Comparison of ENCODE assay signal across 12 mouse cellular contexts in genomic region chr5:104407541-104408231, GRCm38 (mm10). TPM values are rescaled to one million over a fixed set of nuclear protein-coding genes. Genes with fewer than 3 reads are reported as not detected.
DNase-seq lines count a peak whose midpoint lies in the region; ATAC-seq and TF ChIP-seq lines count a peak whose summit lies in the region.
"Had no signal": no experiment of that assay in that cellular context is flagged by ENCODE, and none has a peak within 500 bp of the region (broad histone marks: within the 10 kb centered on the region; RNA-seq: fewer than 3 reads in every experiment).

No protein-coding gene starts in this region.

- no peaks in the 10 kb centered on the region for H3K36me3 ChIP-seq in stomach, postnatal 0 days (ENCODE audit: control insufficient read depth, insufficient read depth, low read length)
- H3K36me3 ChIP-seq: heart, embryonic 12.5 days; liver, embryonic 15.5 days had no signal

- intact Hi-C loops in heart, postnatal 10 days (cut with DNase I), result no loop called here

- no peak overlapping the region for H3K4me3 ChIP-seq in stomach, postnatal 0 days (ENCODE audit: low read depth, low read length)
- H3K4me3 ChIP-seq: heart, embryonic 12.5 days; liver, embryonic 15.5 days had no signal

- no peaks in the 10 kb centered on the region for H3K4me1 ChIP-seq in stomach, postnatal 0 days (replicated peaks; ENCODE audit: control insufficient read depth, insufficient read depth)
- H3K4me1 ChIP-seq: liver, embryonic 15.5 days had no signal

- 0 out of 2 replicates have a peak overlapping the region, but pooled peaks have one; percentile 45 for H3K27ac ChIP-seq in stomach, postnatal 0 days (replicated peaks)
- H3K27ac ChIP-seq: liver, embryonic 15.5 days had no signal

- H3K27me3 ChIP-seq in stomach, postnatal 0 days (ENCODE audit: control insufficient read depth, insufficient read depth, low read length), result no peaks in the 10 kb centered on the region
- H3K27me3 ChIP-seq: heart, embryonic 12.5 days; liver, embryonic 15.5 days had no signal

- peak; percentile 23 for DNase-seq in embryo, embryonic 11 days
- no peak for DNase-seq in embryo, embryonic 10.5 days (ENCODE audit: low spot score)
- peak; percentile 47 for DNase-seq in lung, postnatal 36 days
- DNase-seq in lung, adult 18-20 months, result no peak
- peak; percentile 18 for DNase-seq in stomach, postnatal 0 days (ENCODE audit: low spot score)
- DNase-seq in testis, postnatal 10 days (ENCODE audit: low spot score), result no peak
- no peak for DNase-seq in heart, postnatal 10 days

- H3K9me3 ChIP-seq in stomach, postnatal 0 days (ENCODE audit: control insufficient read depth, low read length), result no peaks in the 10 kb centered on the region
- H3K9me3 ChIP-seq: heart, embryonic 12.5 days; liver, embryonic 15.5 days had no signal

- H3K9ac ChIP-seq in stomach, postnatal 0 days (ENCODE audit: low read length), result no peak overlapping the region
- H3K9ac ChIP-seq: heart, embryonic 12.5 days; liver, embryonic 15.5 days had no signal

- 50% methylated on average over 2 of the region's 2 CpGs for WGBS in stomach, postnatal 0 days

- no peak overlapping the region for H3K4me2 ChIP-seq in stomach, postnatal 0 days (replicated peaks; ENCODE audit: low read depth)
- H3K4me2 ChIP-seq: heart, embryonic 12.5 days; liver, embryonic 15.5 days had no signal

- no peak for TF ChIP-seq EP300 in stomach, postnatal 0 days (optimal IDR thresholded peaks at IDR 0.05)

- ATAC-seq in granulocyte monocyte progenitor cell, adult 5-6 weeks (replicated peaks; ENCODE audit: poor library complexity, severe bottlenecking), result peak; percentile 89
- ATAC-seq in stomach, postnatal 0 days (ENCODE audit: low FRiP score, low TSS enrichment), result no peak
- ATAC-seq: activated CD4-positive, CD25-positive, alpha-beta regulatory T cell, adult 4 months; CD4-positive, CD25-positive, alpha-beta regulatory T cell, adult 4 months had no signal

- no peak for TF ChIP-seq CTCF in stomach, postnatal 0 days (IDR thresholded peaks at IDR 0.05; ENCODE audit: low read depth)

RNA-seq across cellular contexts. Expression of gene Spp1, which starts 27.2 kb away (rescaled TPM):
- total RNA-seq in granulocyte monocyte progenitor cell, adult 5-6 weeks (2014; fragmentation: Nextera tagmentation), result 3.7 and 6.6 TPM in 2 replicates
- total RNA-seq in granulocyte monocyte progenitor cell, adult 5-6 weeks (2017), result 2.3 and 14.9 TPM in 2 replicates
- polyA plus RNA-seq in stomach, postnatal 0 days (2015; fragmentation: Nextera tagmentation; extraction: Ambion mirVana), result 198 and 233 TPM in 2 replicates
- under 1 TPM in 1 of 2 experiments, not detected in 1; 0.17 TPM for total RNA-seq in heart, postnatal 10 days (2021)

RNA-seq across cellular contexts. Expression of gene Pkd2, which starts 51.6 kb away (rescaled TPM):
- total RNA-seq in granulocyte monocyte progenitor cell, adult 5-6 weeks (2014; fragmentation: Nextera tagmentation), result 4.3 and 4.8 TPM in 2 replicates
- total RNA-seq in granulocyte monocyte progenitor cell, adult 5-6 weeks (2017), result 3.5 TPM in 2 replicates
- polyA plus RNA-seq in stomach, postnatal 0 days (2015; fragmentation: Nextera tagmentation; extraction: Ambion mirVana), result 5.5 and 6.4 TPM in 2 replicates
- total RNA-seq in heart, postnatal 10 days (2021), result 10 to 100 TPM; 35.3 to 35.9 TPM

Comparison
In these comparisons a context has a peak if more than half of its experiments do, and no peak if none do; other contexts are left out.
1. DNase-seq: peak in embryo, embryonic 11 days (single experiment), lung, postnatal 36 days (single experiment) and stomach, postnatal 0 days (single experiment); none in embryo, embryonic 10.5 days (single experiment), lung, adult 18-20 months (0 of 2), testis, postnatal 10 days (single experiment) and heart, postnatal 10 days (0 of 2).
2. RNA of gene Pkd2, which starts 51.6 kb away (total RNA-seq): 35.3 to 35.9 TPM in heart, postnatal 10 days; 3.5 to 4.8 TPM in granulocyte monocyte progenitor cell, adult 5-6 weeks; every median in the first group is over 4 times any median in the second.